ENCODE assay signal across 13 mouse cellular contexts in the genomic region with DNA sequence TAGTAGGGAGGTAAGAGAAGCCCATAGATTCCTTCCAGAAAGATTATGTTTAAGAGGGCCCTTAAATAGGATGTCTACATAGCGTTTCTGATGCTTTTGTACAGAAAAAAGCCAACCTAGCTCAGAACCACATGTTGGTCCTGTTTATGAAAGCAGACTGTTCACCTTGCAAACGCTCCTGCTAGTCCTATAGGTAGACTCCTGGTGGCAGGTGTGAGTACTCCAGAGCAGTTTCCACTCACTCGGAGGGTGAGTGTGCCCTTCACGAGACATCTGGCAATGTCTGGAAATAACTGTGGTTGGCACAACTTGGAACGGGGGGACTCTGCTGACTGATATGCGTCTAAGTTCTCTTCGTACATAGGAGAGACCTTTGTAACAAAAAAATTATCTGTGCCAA. TPM values are rescaled to one million over a fixed set of nuclear protein-coding genes. Genes with fewer than 3 reads are reported as not detected.
A peak's percentile ranks its signal among the peaks of the same experiment; 100 is the strongest.
DNase-seq lines count a peak whose midpoint lies in the region; ATAC-seq lines count a peak whose summit lies in the region.
"Had no signal": no experiment of that assay in that cellular context is flagged by ENCODE, and none has a peak within 500 bp of the region (broad histone marks: within the 10 kb centered on the region; RNA-seq: fewer than 3 reads in every experiment).

No protein-coding gene starts in this region.

- H3K4me2 ChIP-seq in heart, embryonic 12.5 days = peak overlapping the region; percentile 24
- no peak overlapping the region for H3K4me2 ChIP-seq in lung, embryonic 15.5 days
- H3K4me2 ChIP-seq in lung, embryonic 16.5 days (ENCODE audit: low read depth, low read length) = no peak overlapping the region
- H3K4me2 ChIP-seq in liver, embryonic 12.5 days = no peak overlapping the region
- H3K4me2 ChIP-seq: embryonic facial prominence, embryonic 12.5 days; limb, embryonic 13.5 days had no signal

- peaks cover 50% of the 10 kb centered on the region for H3K4me1 ChIP-seq in heart, embryonic 12.5 days (replicated peaks)
- peaks cover 20% of the 10 kb centered on the region for H3K4me1 ChIP-seq in lung, embryonic 15.5 days
- peaks cover 17% of the 10 kb centered on the region for H3K4me1 ChIP-seq in lung, embryonic 16.5 days (replicated peaks; ENCODE audit: control insufficient read depth, insufficient read depth, low read length)
- no peaks in the 10 kb centered on the region for H3K4me1 ChIP-seq in liver, embryonic 12.5 days
- H3K4me1 ChIP-seq: embryonic facial prominence, embryonic 12.5 days had no signal

- ATAC-seq in heart, embryonic 12.5 days (ENCODE audit: insufficient number of reproducible peaks, low FRiP score) = no peak
- no peak for ATAC-seq in lung, embryonic 15.5 days (ENCODE audit: borderline replicate concordance, extremely low read depth, low FRiP score, low TSS enrichment)
- ATAC-seq in lung, embryonic 16.5 days (ENCODE audit: low read depth) = peak; percentile 16; the same call in 1 of the 2 replicates
- no peak for ATAC-seq in liver, embryonic 12.5 days
- ATAC-seq: hindbrain, postnatal 0 days had no signal

- no peak overlapping the region for H3K4me3 ChIP-seq in heart, embryonic 12.5 days
- no peak overlapping the region for H3K4me3 ChIP-seq in lung, embryonic 15.5 days
- no peak overlapping the region for H3K4me3 ChIP-seq in lung, embryonic 16.5 days (ENCODE audit: low read length)
- H3K4me3 ChIP-seq in liver, embryonic 12.5 days = no peak overlapping the region
- H3K4me3 ChIP-seq: embryonic facial prominence, embryonic 12.5 days; forebrain, embryonic 10.5 days; limb, embryonic 13.5 days had no signal

- H3K27ac ChIP-seq in heart, embryonic 12.5 days (ENCODE audit: poor library complexity, severe bottlenecking) = peak overlapping the region; percentile 91
- peak overlapping the region; percentile 82 for H3K27ac ChIP-seq in lung, embryonic 15.5 days
- peak overlapping the region; percentile 90 for H3K27ac ChIP-seq in lung, embryonic 16.5 days (ENCODE audit: low read length)
- H3K27ac ChIP-seq in liver, embryonic 12.5 days = no peak overlapping the region
- H3K27ac ChIP-seq: embryonic facial prominence, embryonic 12.5 days; forebrain, embryonic 10.5 days; hindbrain, postnatal 0 days; limb, embryonic 13.5 days had no signal

- DNase-seq in heart, postnatal 36 days = no peak
- no peak for DNase-seq in lung, adult 18-20 months
- DNase-seq in cerebellum, postnatal 4 days (ENCODE audit: low spot score in 2 of 2) = no peak
- DNase-seq: cerebellum, postnatal 14 days; spleen, adult 18-20 months had no signal

- peak overlapping the region; percentile 44; the same call in 1 of the 2 replicates for H3K9ac ChIP-seq in heart, embryonic 12.5 days
- no peak overlapping the region for H3K9ac ChIP-seq in lung, embryonic 15.5 days
- H3K9ac ChIP-seq in lung, embryonic 16.5 days (ENCODE audit: low read length) = no peak overlapping the region
- H3K9ac ChIP-seq in liver, embryonic 12.5 days = no peak overlapping the region
- H3K9ac ChIP-seq: embryonic facial prominence, embryonic 12.5 days; limb, embryonic 13.5 days had no signal

- WGBS in heart, embryonic 12.5 days = 77% methylated on average over 7 of the region's 7 CpGs
- 65% methylated on average over 7 of the region's 7 CpGs for WGBS in lung, embryonic 15.5 days
- WGBS in lung, embryonic 16.5 days = 60% methylated on average over 7 of the region's 7 CpGs
- WGBS in liver, embryonic 12.5 days (ENCODE audit: insufficient replicate concordance) = 82% methylated on average over 7 of the region's 7 CpGs

- no peaks in the 10 kb centered on the region for H3K9me3 ChIP-seq in heart, embryonic 12.5 days (replicated peaks)
- no peaks in the 10 kb centered on the region for H3K9me3 ChIP-seq in lung, embryonic 15.5 days
- H3K9me3 ChIP-seq in lung, embryonic 16.5 days (ENCODE audit: control insufficient read depth, low read length) = no peaks in the 10 kb centered on the region
- H3K9me3 ChIP-seq in liver, embryonic 12.5 days (replicated peaks) = no peaks in the 10 kb centered on the region
- H3K9me3 ChIP-seq: embryonic facial prominence, embryonic 12.5 days; forebrain, embryonic 10.5 days; limb, embryonic 13.5 days had no signal

- no peaks in the 10 kb centered on the region for H3K27me3 ChIP-seq in heart, embryonic 12.5 days (replicated peaks)
- no peaks in the 10 kb centered on the region for H3K27me3 ChIP-seq in lung, embryonic 15.5 days
- no peaks in the 10 kb centered on the region for H3K27me3 ChIP-seq in lung, embryonic 16.5 days (ENCODE audit: control insufficient read depth, insufficient read depth, low read depth, low read length)
- no peaks in the 10 kb centered on the region for H3K27me3 ChIP-seq in liver, embryonic 12.5 days (replicated peaks)
- H3K27me3 ChIP-seq: embryonic facial prominence, embryonic 12.5 days; limb, embryonic 13.5 days had no signal

- intact Hi-C loops in heart, postnatal 36 days (cut with DNase I) = no loop called here

- peaks cover 55% of the 10 kb centered on the region for H3K36me3 ChIP-seq in heart, embryonic 12.5 days
- H3K36me3 ChIP-seq in lung, embryonic 15.5 days = peaks cover 42% of the 10 kb centered on the region
- H3K36me3 ChIP-seq in lung, embryonic 16.5 days (ENCODE audit: control insufficient read depth, insufficient read depth, low read length) = peaks cover 14% of the 10 kb centered on the region
- H3K36me3 ChIP-seq in liver, embryonic 12.5 days = peaks cover 53% of the 10 kb centered on the region

RNA-seq across cellular contexts. Expression of gene Camk2g, which starts 26.0 kb away (rescaled TPM):
- 65.4 and 69.5 TPM in 2 replicates for polyA plus RNA-seq in heart, embryonic 12.5 days (2016; fragmentation: Nextera tagmentation; extraction: Ambion mirVana)
- 10 to 100 TPM; 51.4 to 52.8 TPM for total RNA-seq in heart, postnatal 36 days (2021)
- 40.8 and 41.2 TPM in 2 replicates for polyA plus RNA-seq in lung, embryonic 15.5 days (2015; fragmentation: Nextera tagmentation; extraction: Ambion mirVana)
- 33.7 and 37.0 TPM in 2 replicates for polyA plus RNA-seq in lung, embryonic 16.5 days (2015; fragmentation: Nextera tagmentation; extraction: Ambion mirVana)
- 13.2 and 15.6 TPM in 2 replicates for polyA plus RNA-seq in liver, embryonic 12.5 days (2016; fragmentation: Nextera tagmentation; extraction: Ambion mirVana)

RNA-seq across cellular contexts. Expression of gene Ndst2, which starts 33.6 kb away (rescaled TPM):
- 17.9 and 18.8 TPM in 2 replicates for polyA plus RNA-seq in heart, embryonic 12.5 days (2016; fragmentation: Nextera tagmentation; extraction: Ambion mirVana)
- total RNA-seq in heart, postnatal 36 days (2021) = 10 to 100 TPM; 10.6 to 10.8 TPM
- polyA plus RNA-seq in lung, embryonic 15.5 days (2015; fragmentation: Nextera tagmentation; extraction: Ambion mirVana) = 26.0 and 26.9 TPM in 2 replicates
- 26.6 and 29.9 TPM in 2 replicates for polyA plus RNA-seq in lung, embryonic 16.5 days (2015; fragmentation: Nextera tagmentation; extraction: Ambion mirVana)
- 22.4 and 24.9 TPM in 2 replicates for polyA plus RNA-seq in liver, embryonic 12.5 days (2016; fragmentation: Nextera tagmentation; extraction: Ambion mirVana)
